Mouse (Mus musculus): ENCODE results near the gene Ost4. TPM values are rescaled to one million over a fixed set of nuclear protein-coding genes. Genes with fewer than 3 reads are reported as not detected.
A peak's percentile ranks its signal among the peaks of the same experiment; 100 is the strongest.

The Ost4 gene
- polyA plus RNA-seq, 1 experiment from 2014 or later: 517 TPM

DNA sequence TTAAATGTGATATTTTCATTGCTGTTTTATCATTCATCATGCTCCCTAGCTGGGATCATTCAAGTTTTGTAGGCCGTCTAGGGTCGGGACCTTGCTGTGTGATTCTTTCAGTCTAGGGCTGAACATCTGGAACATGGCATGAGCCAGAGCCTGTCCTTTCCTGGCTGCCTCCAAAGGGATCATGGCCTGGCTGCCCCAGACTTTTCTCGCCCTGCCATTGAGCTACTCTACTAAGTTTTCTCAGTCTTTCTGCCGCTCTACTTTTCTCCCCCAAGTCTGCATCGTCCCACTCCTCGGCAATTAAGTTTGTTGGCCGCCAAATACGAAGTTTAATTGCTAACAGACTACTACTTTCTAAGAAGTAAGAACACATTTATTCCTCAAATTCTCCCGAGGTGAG, 38.6 kb downstream of the Ost4 start:
- no peaks in the 10 kb centered on the region for H3K9me3 ChIP-seq (replicated peaks; ENCODE audit: low read length)
- H3K36me3 ChIP-seq (ENCODE audit: insufficient read depth, low read length): peaks cover 26% of the 10 kb centered on the region
- H3K9ac ChIP-seq (ENCODE audit: low read depth, low read length): peak overlapping the region; percentile 92; the same call in 1 of the 2 replicates
- peak overlapping the region; percentile 68; the same call in 1 of the 2 replicates for H3K27ac ChIP-seq
- H3K4me3 ChIP-seq (replicated peaks; ENCODE audit: low read depth, low read length): peak overlapping the region; percentile 98
- ATAC-seq (replicated peaks; ENCODE audit: low FRiP score, low read depth) (no peak), DNase-seq (ENCODE audit: low spot score) (peak; percentile 41)
- WGBS: 9% methylated on average over 9 of the region's 9 CpGs
- no peaks in the 10 kb centered on the region for H3K27me3 ChIP-seq (ENCODE audit: insufficient read depth, low read length)
- no peak for TF ChIP-seq CTCF (IDR thresholded peaks at IDR 0.05; ENCODE audit: low read depth)
- H3K4me1 ChIP-seq (replicated peaks; ENCODE audit: insufficient read depth, low read length): peaks cover 6% of the 10 kb centered on the region
- H3K4me2 ChIP-seq (ENCODE audit: low read length): peak overlapping the region; percentile 64

DNA sequence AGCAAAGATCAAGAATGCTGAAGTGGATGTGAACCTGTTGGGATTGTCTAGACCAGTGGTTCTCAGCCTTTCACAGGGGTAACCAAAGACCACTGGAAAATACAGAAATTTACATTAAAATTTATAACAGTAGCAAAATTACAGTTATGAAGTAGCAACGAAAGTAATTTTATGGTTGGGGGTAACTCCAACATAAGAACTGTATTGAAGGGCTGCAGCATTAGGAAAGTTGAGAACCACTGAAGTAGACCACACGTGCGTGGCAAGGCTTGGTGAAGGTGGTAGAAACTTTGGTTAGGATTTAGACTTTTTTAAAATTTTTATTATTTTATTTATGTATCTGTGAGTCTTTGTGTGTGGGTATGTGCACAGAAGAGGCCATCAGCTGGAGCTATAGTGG, 39.9 kb downstream of the Ost4 start, which contains the start of gene Tmem214:
TSS of gene Tmem214 (plus strand) at position 301 of the 400 bp plus-strand sequence.
- Histone ChIP-seq H3K4me2 (ENCODE audit: low read length) (peak within 1 kb of the TSS; percentile 64; the same call in 1 of the 2 replicates), H3K27me3 (ENCODE audit: insufficient read depth, low read length) (no peaks in the 10 kb centered on the region), H3K36me3 (ENCODE audit: insufficient read depth, low read length) (peaks cover 14% of the 10 kb centered on the region), H3K4me3 (replicated peaks; ENCODE audit: low read depth, low read length) (no peak within 1 kb of the TSS; the same call in 1 of the 2 replicates), H3K9ac (ENCODE audit: low read depth, low read length) (no peak within 1 kb of the TSS), H3K4me1 (replicated peaks; ENCODE audit: insufficient read depth, low read length) (peaks cover 6% of the 10 kb centered on the region), H3K9me3 (replicated peaks; ENCODE audit: low read length) (no peaks in the 10 kb centered on the region), H3K27ac (no peak within 1 kb of the TSS)
- no peak for TF ChIP-seq CTCF (IDR thresholded peaks at IDR 0.05; ENCODE audit: low read depth)
- WGBS: 98% methylated on average over 3 of the region's 3 CpGs
- DNase-seq (ENCODE audit: low spot score) (no peak), ATAC-seq (replicated peaks; ENCODE audit: low FRiP score, low read depth) (no peak)

DNA sequence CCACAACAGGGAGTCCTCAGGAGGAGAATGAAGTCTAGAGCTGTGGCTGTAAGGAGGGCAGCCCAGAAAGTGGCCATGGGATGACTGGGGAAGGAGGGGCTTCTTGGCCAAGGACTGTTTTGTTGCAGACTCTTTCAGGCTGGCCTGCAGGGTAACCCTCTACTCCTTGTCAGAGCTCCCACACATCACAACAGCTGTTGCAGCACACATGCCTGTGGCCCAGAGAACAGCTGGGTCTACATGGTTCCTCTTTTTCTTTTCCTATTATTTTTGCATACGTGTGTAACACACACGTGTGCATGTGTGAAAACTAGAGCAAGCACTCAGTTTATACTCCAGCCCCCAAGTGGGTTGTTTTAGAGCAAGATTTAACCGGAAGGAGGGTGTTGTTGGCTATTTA, 40.7 kb downstream of the Ost4 start:
- DNase-seq (ENCODE audit: low spot score) (no peak), ATAC-seq (replicated peaks; ENCODE audit: low FRiP score, low read depth) (no peak)
- Histone ChIP-seq H3K27ac (no peak overlapping the region), H3K36me3 (ENCODE audit: insufficient read depth, low read length) (peaks cover 6% of the 10 kb centered on the region; the same call in 1 of the 2 replicates), H3K9ac (ENCODE audit: low read depth, low read length) (no peak overlapping the region), H3K9me3 (replicated peaks; ENCODE audit: low read length) (no peaks in the 10 kb centered on the region), H3K4me2 (ENCODE audit: low read length) (no peak overlapping the region), H3K27me3 (ENCODE audit: insufficient read depth, low read length) (no peaks in the 10 kb centered on the region), H3K4me1 (replicated peaks; ENCODE audit: insufficient read depth, low read length) (peaks cover 6% of the 10 kb centered on the region), H3K4me3 (replicated peaks; ENCODE audit: low read depth, low read length) (no peak overlapping the region)
- WGBS: 82% methylated on average over 3 of the region's 3 CpGs
- TF ChIP-seq CTCF (IDR thresholded peaks at IDR 0.05; ENCODE audit: low read depth): no peak

DNA sequence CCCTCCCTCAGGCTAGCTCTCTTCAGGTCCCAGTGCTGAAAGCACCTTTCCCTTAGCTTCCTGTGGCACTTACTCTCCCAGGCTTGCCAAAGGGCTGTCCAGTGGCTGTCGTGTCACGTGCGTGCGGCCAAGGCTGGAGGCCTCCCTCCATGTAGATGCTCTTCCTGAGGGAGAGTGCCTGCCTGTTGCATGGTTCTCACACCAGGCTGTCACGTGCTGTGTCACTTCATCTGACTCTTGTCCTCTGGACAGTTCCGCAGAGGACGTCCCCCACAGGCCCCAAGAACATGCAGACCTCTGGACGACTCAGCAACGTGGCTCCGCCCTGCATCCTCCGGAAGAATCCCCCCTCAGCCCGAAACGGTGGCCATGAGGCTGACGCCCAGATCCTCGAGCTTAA, 43.3 kb downstream of the Ost4 start:
- no peak for DNase-seq (ENCODE audit: low spot score)
- no peak overlapping the region for H3K9ac ChIP-seq (ENCODE audit: low read depth, low read length)
- no peak overlapping the region for H3K4me2 ChIP-seq (ENCODE audit: low read length)
- H3K27me3 ChIP-seq (ENCODE audit: insufficient read depth, low read length): no peaks in the 10 kb centered on the region
- H3K4me3 ChIP-seq (replicated peaks; ENCODE audit: low read depth, low read length): no peak overlapping the region
- H3K27ac ChIP-seq: no peak overlapping the region
- ATAC-seq (replicated peaks; ENCODE audit: low FRiP score, low read depth): peak; percentile 9; the same call in 1 of the 2 replicates
- WGBS: 52% methylated on average over 15 of the region's 15 CpGs
- no peak for TF ChIP-seq CTCF (IDR thresholded peaks at IDR 0.05; ENCODE audit: low read depth)
- H3K36me3 ChIP-seq (ENCODE audit: insufficient read depth, low read length): no peaks in the 10 kb centered on the region
- no peaks in the 10 kb centered on the region for H3K9me3 ChIP-seq (replicated peaks; ENCODE audit: low read length)
- no peaks in the 10 kb centered on the region for H3K4me1 ChIP-seq (replicated peaks; ENCODE audit: insufficient read depth, low read length)

DNA sequence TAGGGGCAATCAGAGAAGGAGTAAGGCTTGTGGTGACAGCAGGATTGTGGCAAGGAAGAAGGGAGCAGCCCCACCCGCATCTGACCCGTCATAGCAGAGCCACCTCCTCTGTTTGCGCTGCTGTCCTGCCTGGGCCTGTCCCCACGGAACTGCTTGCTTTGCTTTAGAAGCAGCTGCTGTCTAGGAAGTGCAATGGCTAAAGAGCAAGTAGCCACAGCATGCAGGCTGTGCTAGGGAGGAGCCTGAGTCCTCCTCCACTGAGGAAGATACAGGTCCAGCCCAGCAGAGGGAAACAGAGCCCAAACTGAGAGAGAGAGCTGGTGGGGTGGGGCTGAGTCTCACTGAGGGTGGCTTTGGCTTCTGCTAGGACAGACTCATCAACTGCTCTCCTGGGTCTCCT, 43.7 kb downstream of the Ost4 start:
- Histone ChIP-seq H3K4me1 (replicated peaks; ENCODE audit: insufficient read depth, low read length) (no peaks in the 10 kb centered on the region), H3K4me2 (ENCODE audit: low read length) (no peak overlapping the region), H3K9ac (ENCODE audit: low read depth, low read length) (no peak overlapping the region), H3K27ac (no peak overlapping the region), H3K36me3 (ENCODE audit: insufficient read depth, low read length) (no peaks in the 10 kb centered on the region), H3K27me3 (ENCODE audit: insufficient read depth, low read length) (no peaks in the 10 kb centered on the region), H3K9me3 (replicated peaks; ENCODE audit: low read length) (no peaks in the 10 kb centered on the region), H3K4me3 (replicated peaks; ENCODE audit: low read depth, low read length) (no peak overlapping the region)
- ATAC-seq (replicated peaks; ENCODE audit: low FRiP score, low read depth): peak; percentile 50; the same call in 1 of the 2 replicates
- peak; percentile 50; the same call in 1 of the 2 replicates for TF ChIP-seq CTCF (IDR thresholded peaks at IDR 0.05; ENCODE audit: low read depth)
- 65% methylated on average over 4 of the region's 4 CpGs for WGBS
- DNase-seq (ENCODE audit: low spot score): peak; percentile 61

DNA sequence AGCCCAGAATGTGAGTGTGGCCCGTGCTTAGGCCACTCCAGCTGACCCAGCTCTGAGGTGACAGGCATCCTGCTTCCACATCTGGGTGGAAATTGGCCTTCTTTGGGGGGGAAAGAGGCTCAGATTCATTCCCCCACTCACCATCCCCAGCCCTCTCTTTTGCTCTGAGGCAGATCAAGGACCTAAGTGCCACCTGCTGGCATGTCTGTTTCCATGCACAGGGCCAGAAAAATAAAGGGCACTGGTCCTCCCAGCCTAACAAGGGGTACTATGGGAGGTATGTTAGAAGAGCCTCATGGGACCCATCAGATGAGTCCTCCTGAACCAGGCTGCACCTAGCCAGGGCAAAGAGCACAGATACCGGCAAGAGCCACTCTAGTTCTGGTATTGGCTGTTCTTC, 51.5 kb downstream of the Ost4 start:
- WGBS: 79% methylated on average over 2 of the region's 2 CpGs
- no peak overlapping the region for H3K9ac ChIP-seq (ENCODE audit: low read depth, low read length)
- H3K4me3 ChIP-seq (replicated peaks; ENCODE audit: low read depth, low read length): no peak overlapping the region
- H3K27me3 ChIP-seq (ENCODE audit: insufficient read depth, low read length): no peaks in the 10 kb centered on the region
- DNase-seq (ENCODE audit: low spot score): no peak
- H3K4me2 ChIP-seq (ENCODE audit: low read length): no peak overlapping the region
- no peak for ATAC-seq (replicated peaks; ENCODE audit: low FRiP score, low read depth)
- H3K27ac ChIP-seq: no peak overlapping the region
- peak; percentile 56; the same call in 1 of the 2 replicates for TF ChIP-seq CTCF (IDR thresholded peaks at IDR 0.05; ENCODE audit: low read depth)
- H3K36me3 ChIP-seq (ENCODE audit: insufficient read depth, low read length): no peaks in the 10 kb centered on the region
- H3K9me3 ChIP-seq (replicated peaks; ENCODE audit: low read length): no peaks in the 10 kb centered on the region
- H3K4me1 ChIP-seq (replicated peaks; ENCODE audit: insufficient read depth, low read length): peaks cover 3% of the 10 kb centered on the region

Other genes starting within 250 kb of the Ost4 start
- 171 and 175 TPM in 2 replicates for gene Cenpa, start 241.0 kb downstream of the Ost4 start, polyA plus RNA-seq (2015; fragmentation: Nextera tagmentation; extraction: Ambion mirVana)
- 1.7 and 2.1 TPM in 2 replicates for gene Dpysl5, start 196.2 kb downstream of the Ost4 start, polyA plus RNA-seq (2015; fragmentation: Nextera tagmentation; extraction: Ambion mirVana)
- gene Mapre3, start 93.1 kb downstream of the Ost4 start, polyA plus RNA-seq (2015; fragmentation: Nextera tagmentation; extraction: Ambion mirVana): 20.6 and 23.0 TPM in 2 replicates
- 67.3 and 74.5 TPM in 2 replicates for gene Tmem214, start 39.8 kb downstream of the Ost4 start, polyA plus RNA-seq (2015; fragmentation: Nextera tagmentation; extraction: Ambion mirVana)
- gene Agbl5, start 19.1 kb downstream of the Ost4 start, polyA plus RNA-seq (2015; fragmentation: Nextera tagmentation; extraction: Ambion mirVana): 17.3 and 17.5 TPM in 2 replicates
- 204 and 226 TPM in 2 replicates for gene Emilin1, start 5.6 kb upstream of the Ost4 start, polyA plus RNA-seq (2015; fragmentation: Nextera tagmentation; extraction: Ambion mirVana)
- 68.9 and 70.6 TPM in 2 replicates for gene Khk, start 13.6 kb upstream of the Ost4 start, polyA plus RNA-seq (2015; fragmentation: Nextera tagmentation; extraction: Ambion mirVana)
- gene Cgref1, start 37.8 kb upstream of the Ost4 start, polyA plus RNA-seq (2015; fragmentation: Nextera tagmentation; extraction: Ambion mirVana): 47.4 and 52.2 TPM in 2 replicates
- gene Preb, start 52.6 kb upstream of the Ost4 start, polyA plus RNA-seq (2015; fragmentation: Nextera tagmentation; extraction: Ambion mirVana): 103 and 117 TPM in 2 replicates
- 2.2 and 2.3 TPM in 2 replicates for gene Tcf23, start 60.9 kb upstream of the Ost4 start, polyA plus RNA-seq (2015; fragmentation: Nextera tagmentation; extraction: Ambion mirVana)
- gene Atraid, start 140.5 kb upstream of the Ost4 start, polyA plus RNA-seq (2015; fragmentation: Nextera tagmentation; extraction: Ambion mirVana): 271 and 290 TPM in 2 replicates
- gene Slc5a6, start 141.1 kb upstream of the Ost4 start, polyA plus RNA-seq (2015; fragmentation: Nextera tagmentation; extraction: Ambion mirVana): 13.4 and 15.1 TPM in 2 replicates
- 11.8 and 13.9 TPM in 2 replicates for gene Cad, start 147.0 kb upstream of the Ost4 start, polyA plus RNA-seq (2015; fragmentation: Nextera tagmentation; extraction: Ambion mirVana)
- gene Dnajc5g, start 198.5 kb upstream of the Ost4 start, polyA plus RNA-seq (2015; fragmentation: Nextera tagmentation; extraction: Ambion mirVana): not detected in 2 replicates
- gene Slc30a3, start 200.4 kb upstream of the Ost4 start, polyA plus RNA-seq (2015; fragmentation: Nextera tagmentation; extraction: Ambion mirVana): 1.1 TPM in 2 replicates
- not detected in 2 replicates for gene Trim54, start 208.9 kb upstream of the Ost4 start, polyA plus RNA-seq (2015; fragmentation: Nextera tagmentation; extraction: Ambion mirVana)
- gene Ucn, start 231.0 kb upstream of the Ost4 start, polyA plus RNA-seq (2015; fragmentation: Nextera tagmentation; extraction: Ambion mirVana): 0.31 TPM in 1 of 2 replicates, not detected in the other
- 45.3 and 56.0 TPM in 2 replicates for gene Mpv17, start 246.5 kb upstream of the Ost4 start, polyA plus RNA-seq (2015; fragmentation: Nextera tagmentation; extraction: Ambion mirVana)

Data from kidney, postnatal 0 days (tissue).